Mouse (Mus musculus) ES-Bruce4 (cell line): ENCODE measurements around the gene Mybbp1a. TPM values are rescaled to one million over a fixed set of nuclear protein-coding genes. Genes with fewer than 3 reads are reported as not detected.

Experiments
- H3K27ac ChIP-seq: 2 replicates; pipeline ENCODE4 v1.5.1; 2012; ENCODE audit warnings: low read length, inconsistent platforms; ENCODE audit not compliant: insufficient read depth
- H3K27me3 ChIP-seq: 2 replicates; pipeline ENCODE4 v1.6.1; 2012; ENCODE audit warnings: mild to moderate bottlenecking, low read length, inconsistent platforms; ENCODE audit not compliant: control insufficient read depth, poor library complexity, insufficient read depth, severe bottlenecking
- H3K36me3 ChIP-seq: 2 replicates; pipeline ENCODE4 v1.6.1; 2012; ENCODE audit warnings: inconsistent platforms, mild to moderate bottlenecking, low read length, moderate library complexity; ENCODE audit not compliant: control insufficient read depth, poor library complexity, insufficient read depth, severe bottlenecking
- H3K4me1 ChIP-seq: one replicate; pipeline ENCODE4 v1.8.1; 2011; ENCODE audit warnings: low read length; ENCODE audit not compliant: control insufficient read depth, insufficient read depth
- H3K4me3 ChIP-seq: 2 replicates; pipeline ENCODE4 v1.5.1; 2011; ENCODE audit warnings: low read depth, mild to moderate bottlenecking, low read length
- H3K9ac ChIP-seq: 2 replicates; pipeline ENCODE4 v1.6.1; 2012; ENCODE audit warnings: low read depth, mild to moderate bottlenecking, inconsistent platforms; ENCODE audit not compliant: poor library complexity, severe bottlenecking
- H3K9me3 ChIP-seq: replicated peaks from 2 replicates; pipeline ENCODE4 v1.6.1; 2012; ENCODE audit warnings: mild to moderate bottlenecking, low read length, inconsistent platforms; ENCODE audit not compliant: control insufficient read depth, poor library complexity, insufficient read depth, severe bottlenecking
- CTCF ChIP-seq: IDR thresholded peaks from one replicate; pipeline ENCODE4 v1.8.1; 2011; ENCODE audit warnings: low read depth, low read length
- EP300 ChIP-seq: IDR thresholded peaks from 2 replicates; pipeline ENCODE4 v1.6.1; 2011; ENCODE audit warnings: low read depth, low read length; ENCODE audit not compliant: insufficient read depth
- POLR2A ChIP-seq: IDR thresholded peaks from one replicate; pipeline ENCODE4 v1.8.1; 2011; ENCODE audit warnings: low read length; ENCODE audit not compliant: insufficient read depth
- polyA plus RNA-seq: library from polyadenylated mRNA; stranded (reverse); fragments of >200 nt; gene quantifications from 2 replicates; pipeline ENCODE4 v1.2.4, GENCODE M21; 2011; ENCODE audit warnings: low read depth; ENCODE audit not compliant: missing spikeins, insufficient read depth, insufficient read length

Gene Mybbp1a
- polyA plus RNA-seq, 1 experiment: 296 TPM

- no peaks in the 10 kb centered on the region for H3K4me1 ChIP-seq
- no peak overlapping the region for H3K9ac ChIP-seq
- H3K4me3 ChIP-seq: no peak overlapping the region
- no peak overlapping the region for H3K27ac ChIP-seq
- no peaks in the 10 kb centered on the region for H3K36me3 ChIP-seq
- H3K27me3 ChIP-seq: no peaks in the 10 kb centered on the region
- TF ChIP-seq CTCF (no peak), POLR2A (no peak), EP300 (no peak)
- no peaks in the 10 kb centered on the region for H3K9me3 ChIP-seq
Measured at GRCm38 (mm10) chr11:72496066-72496465, 54.9 kb downstream of the Mybbp1a start.

- Histone ChIP-seq H3K27ac (no peak overlapping the region), H3K9me3 (no peaks in the 10 kb centered on the region), H3K4me1 (no peaks in the 10 kb centered on the region), H3K9ac (no peak overlapping the region), H3K27me3 (no peaks in the 10 kb centered on the region), H3K36me3 (no peaks in the 10 kb centered on the region), H3K4me3 (no peak overlapping the region)
- TF ChIP-seq POLR2A (no peak), EP300 (no peak), CTCF (no peak)
Measured at GRCm38 (mm10) chr11:72496775-72497174, 55.6 kb downstream of the Mybbp1a start.

- H3K27ac ChIP-seq: no peak overlapping the region
- TF ChIP-seq EP300 (no peak), CTCF (no peak), POLR2A (no peak)
- H3K27me3 ChIP-seq: no peaks in the 10 kb centered on the region
- no peaks in the 10 kb centered on the region for H3K9me3 ChIP-seq
- no peak overlapping the region for H3K9ac ChIP-seq
- H3K4me3 ChIP-seq: no peak overlapping the region
- no peaks in the 10 kb centered on the region for H3K36me3 ChIP-seq
- no peaks in the 10 kb centered on the region for H3K4me1 ChIP-seq
Measured at GRCm38 (mm10) chr11:72497367-72497766, 56.2 kb downstream of the Mybbp1a start.

- Histone ChIP-seq H3K9ac (no peak overlapping the region), H3K36me3 (no peaks in the 10 kb centered on the region), H3K4me3 (no peak overlapping the region), H3K27ac (no peak overlapping the region), H3K4me1 (no peaks in the 10 kb centered on the region), H3K9me3 (no peaks in the 10 kb centered on the region), H3K27me3 (no peaks in the 10 kb centered on the region)
- TF ChIP-seq CTCF (no peak), POLR2A (no peak), EP300 (no peak)
Measured at GRCm38 (mm10) chr11:72500139-72500538, 59.0 kb downstream of the Mybbp1a start.

Other genes starting within 250 kb of the Mybbp1a start
- 4.4 and 5.1 TPM in 2 replicates for gene Gm43951, start 234.5 kb upstream of the Mybbp1a start, polyA plus RNA-seq
- 14.5 and 16.0 TPM in 2 replicates for gene 4933427D14Rik, start 233.9 kb upstream of the Mybbp1a start, polyA plus RNA-seq
- gene Txndc17, start 233.8 kb upstream of the Mybbp1a start, polyA plus RNA-seq: 101 and 110 TPM in 2 replicates
- gene Med31, start 225.8 kb upstream of the Mybbp1a start, polyA plus RNA-seq: 25.3 and 25.7 TPM in 2 replicates
- 0.31 and 1.4 TPM in 2 replicates for gene Slc13a5, start 174.1 kb upstream of the Mybbp1a start, polyA plus RNA-seq
- 8.2 and 9.0 TPM in 2 replicates for gene Xaf1, start 139.7 kb upstream of the Mybbp1a start, polyA plus RNA-seq
- not detected in 2 replicates for gene Fbxo39, start 126.9 kb upstream of the Mybbp1a start, polyA plus RNA-seq
- 0.64 and 0.87 TPM in 2 replicates for gene Tekt1, start 78.9 kb upstream of the Mybbp1a start, polyA plus RNA-seq
- 19.7 and 24.3 TPM in 2 replicates for gene Smtnl2, start 29.6 kb upstream of the Mybbp1a start, polyA plus RNA-seq
- not detected in 2 replicates for gene Ggt6, start 5.8 kb upstream of the Mybbp1a start, polyA plus RNA-seq
- 0.48 and 1.3 TPM in 2 replicates for gene Spns2, start 48.5 kb downstream of the Mybbp1a start, polyA plus RNA-seq
- 0.15 TPM in 1 of 2 replicates, not detected in the other for gene Spns3, start 109.2 kb downstream of the Mybbp1a start, polyA plus RNA-seq
- gene Ube2g1, start 165.9 kb downstream of the Mybbp1a start, polyA plus RNA-seq: 36.6 and 43.0 TPM in 2 replicates
- 40.0 and 40.2 TPM in 2 replicates for gene Ankfy1, start 248.7 kb downstream of the Mybbp1a start, polyA plus RNA-seq